Mouse (Mus musculus) testis, adult 2 months (tissue): ENCODE data around the gene Alg9. TPM values are rescaled to one million over a fixed set of nuclear protein-coding genes. Genes with fewer than 3 reads are reported as not detected.

Experiments
- H3K27ac ChIP-seq: fragments of 200-500 bp; 2 replicates; pipeline ENCODE4 v1.5.1; 2012; ENCODE audit warnings: low read depth, low read length; ENCODE audit not compliant: control insufficient read depth, insufficient read depth
- H3K27me3 ChIP-seq: fragments of 200-500 bp; 2 replicates; pipeline ENCODE4 v1.6.1; 2012; ENCODE audit warnings: mild to moderate bottlenecking, low read length, moderate library complexity; ENCODE audit not compliant: control insufficient read depth, insufficient read depth
- H3K36me3 ChIP-seq: fragments of 200-500 bp; 2 replicates; pipeline ENCODE4 v1.6.1; 2012; ENCODE audit warnings: mild to moderate bottlenecking, low read length; ENCODE audit not compliant: control insufficient read depth, insufficient read depth
- H3K4me1 ChIP-seq: fragments of 200-500 bp; 2 replicates; pipeline ENCODE4 v1.6.1; 2012; ENCODE audit warnings: low read length; ENCODE audit not compliant: control insufficient read depth, insufficient read depth
- H3K4me3 ChIP-seq: fragments of 200-500 bp; 2 replicates; pipeline ENCODE4 v1.5.1; 2012; ENCODE audit warnings: low read depth, mild to moderate bottlenecking, low read length, moderate library complexity, mixed read lengths; ENCODE audit not compliant: control insufficient read depth
- CTCF ChIP-seq: fragments of 200-500 bp; IDR thresholded peaks from 2 replicates; pipeline ENCODE4 v1.5.1; 2012; ENCODE audit warnings: low read depth, mild to moderate bottlenecking, inconsistent platforms, low read length, moderate library complexity; ENCODE audit not compliant: control insufficient read depth, insufficient read depth, insufficient replicate concordance
- POLR2A ChIP-seq: fragments of 200-500 bp; IDR thresholded peaks from 2 replicates; pipeline ENCODE4 v1.6.1; 2012; ENCODE audit warnings: low read depth, mild to moderate bottlenecking, inconsistent platforms, low read length, moderate library complexity; ENCODE audit not compliant: control insufficient read depth
- polyA plus RNA-seq: library from polyadenylated mRNA; depleted of rRNA; stranded (reverse); fragments of >200 nt; gene quantifications from 2 replicates; pipeline ENCODE4 v1.2.3, GENCODE M21; 2012

The Alg9 gene
- polyA plus RNA-seq, 1 experiment = 40.0 TPM

- Histone ChIP-seq H3K27me3 (no peaks in the 10 kb centered on the region), H3K36me3 (no peaks in the 10 kb centered on the region), H3K27ac (no peak overlapping the region), H3K4me3 (no peak overlapping the region), H3K4me1 (no peaks in the 10 kb centered on the region)
- TF ChIP-seq CTCF (no peak), POLR2A (no peak)
Observed at GRCm38 (mm10) chr9:50847606-50848368, 73.0 kb downstream of the Alg9 start.

DNA sequence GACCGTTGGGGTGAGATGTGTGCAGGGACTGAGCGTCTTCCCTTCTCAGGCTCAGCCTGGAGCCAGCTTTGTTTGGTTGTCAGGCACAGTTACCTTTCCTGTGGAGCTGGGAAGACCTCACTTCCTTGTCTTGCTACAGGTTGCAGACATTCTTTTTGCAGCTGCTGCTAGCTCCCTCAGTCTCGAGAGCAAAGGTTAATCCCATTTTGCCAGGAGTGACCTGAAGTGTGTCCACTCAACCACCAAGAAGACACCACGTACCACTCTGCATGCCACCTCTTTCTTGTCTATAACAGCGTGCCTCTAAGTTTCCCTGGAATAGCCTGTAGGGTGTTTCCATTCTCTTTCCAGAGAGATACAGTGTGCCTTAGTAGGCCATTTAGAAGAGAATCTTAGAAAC is 74.0 kb downstream of the Alg9 start:
- Histone ChIP-seq H3K36me3 (no peaks in the 10 kb centered on the region), H3K27ac (no peak overlapping the region), H3K4me3 (no peak overlapping the region), H3K4me1 (no peaks in the 10 kb centered on the region), H3K27me3 (no peaks in the 10 kb centered on the region)
- TF ChIP-seq POLR2A (no peak), CTCF (no peak)

DNA sequence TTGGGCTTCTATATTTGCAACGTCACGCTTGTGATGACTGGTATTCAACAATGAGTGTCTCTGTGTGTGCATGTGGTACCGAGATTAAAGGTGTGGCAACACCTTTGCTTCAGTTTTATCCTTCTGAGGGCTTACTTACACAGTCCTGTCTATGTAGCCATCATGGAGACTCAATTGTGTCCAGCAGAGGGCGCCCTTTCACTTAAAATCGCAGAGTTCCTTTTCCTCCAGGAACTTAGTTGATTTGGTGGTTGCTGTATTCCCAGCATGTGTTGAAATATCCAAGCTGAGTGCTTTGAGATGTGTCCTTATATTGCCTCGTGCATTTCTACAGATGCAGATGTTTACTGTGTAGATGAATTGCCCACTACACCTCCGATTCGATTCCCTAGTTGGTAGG is 74.4 kb downstream of the Alg9 start:
- TF ChIP-seq POLR2A (no peak), CTCF (no peak)
- Histone ChIP-seq H3K27ac (no peak overlapping the region), H3K4me1 (no peaks in the 10 kb centered on the region), H3K36me3 (no peaks in the 10 kb centered on the region), H3K4me3 (no peak overlapping the region), H3K27me3 (no peaks in the 10 kb centered on the region)

- Histone ChIP-seq H3K4me3 (no peak overlapping the region), H3K27ac (no peak overlapping the region), H3K4me1 (no peaks in the 10 kb centered on the region), H3K36me3 (no peaks in the 10 kb centered on the region), H3K27me3 (no peaks in the 10 kb centered on the region)
- no peak for TF ChIP-seq CTCF
- TF ChIP-seq POLR2A = no peak
Observed at GRCm38 (mm10) chr9:50849755-50850154, 74.9 kb downstream of the Alg9 start.

DNA sequence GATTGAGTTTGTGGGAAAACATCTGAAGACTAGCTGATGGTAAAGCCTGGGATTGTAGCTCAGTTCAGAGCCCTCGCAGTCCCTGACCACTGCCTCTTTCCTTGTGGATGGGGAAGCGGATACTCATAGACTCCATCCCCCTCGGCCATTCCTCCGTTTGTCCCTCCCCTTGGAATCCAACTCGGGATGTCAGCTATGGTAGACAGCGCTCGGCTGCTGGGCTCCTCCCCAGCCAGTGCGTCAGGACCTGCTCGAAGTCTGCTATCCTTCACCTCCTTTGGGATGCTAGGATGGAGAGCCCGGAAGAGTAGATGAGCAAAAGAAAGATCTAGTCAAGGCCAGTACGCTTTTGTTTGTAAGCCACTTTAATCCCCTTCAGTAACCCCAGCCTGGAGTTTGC is 75.5 kb downstream of the Alg9 start:
- Histone ChIP-seq H3K4me1 (no peaks in the 10 kb centered on the region), H3K27me3 (no peaks in the 10 kb centered on the region), H3K4me3 (no peak overlapping the region), H3K27ac (no peak overlapping the region), H3K36me3 (no peaks in the 10 kb centered on the region)
- TF ChIP-seq POLR2A = no peak
- TF ChIP-seq CTCF = no peak

- no peaks in the 10 kb centered on the region for H3K27me3 ChIP-seq
- no peak overlapping the region for H3K27ac ChIP-seq
- H3K4me1 ChIP-seq = no peaks in the 10 kb centered on the region
- no peak overlapping the region for H3K4me3 ChIP-seq
- no peaks in the 10 kb centered on the region for H3K36me3 ChIP-seq
- TF ChIP-seq CTCF (no peak), POLR2A (no peak)
Observed at GRCm38 (mm10) chr9:50850713-50851112, 75.9 kb downstream of the Alg9 start.

DNA sequence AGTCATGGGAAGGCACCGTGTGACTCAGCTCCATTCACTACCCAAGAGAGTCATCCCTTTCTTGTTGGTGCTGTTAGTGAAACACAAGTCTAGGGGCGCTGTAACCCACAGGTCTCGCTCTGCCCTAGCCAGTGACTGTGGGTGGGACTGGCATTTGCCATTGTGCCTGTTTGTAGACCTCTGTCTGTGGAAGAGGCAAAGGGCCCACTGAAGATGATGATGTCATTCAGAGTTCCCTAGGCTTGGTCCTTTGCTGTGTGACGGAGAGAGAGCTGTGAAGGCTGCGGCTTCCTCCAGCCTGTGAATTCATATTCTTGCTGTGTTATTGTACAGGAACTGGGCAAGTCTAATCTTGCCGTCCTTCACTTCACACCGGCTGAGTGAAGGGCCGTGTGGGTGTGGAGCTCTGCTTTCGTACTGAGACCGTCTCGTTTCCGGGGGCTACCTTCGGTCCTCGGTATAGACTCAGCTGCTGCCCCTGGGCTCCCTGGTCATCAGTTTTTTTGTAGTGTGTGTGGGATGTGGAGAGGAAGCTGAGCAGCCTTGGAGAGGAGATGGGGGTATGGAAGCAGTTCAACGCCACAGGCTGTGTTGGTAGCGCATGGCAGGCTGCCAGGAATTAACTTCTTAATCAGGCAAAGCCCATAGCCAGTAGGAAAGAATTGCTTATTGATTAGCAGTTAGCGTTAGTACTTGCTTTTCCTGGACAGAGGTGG is 78.0 kb downstream of the Alg9 start:
- Histone ChIP-seq H3K27ac (no peak overlapping the region), H3K27me3 (no peaks in the 10 kb centered on the region), H3K36me3 (no peaks in the 10 kb centered on the region), H3K4me3 (no peak overlapping the region), H3K4me1 (peaks cover 2% of the 10 kb centered on the region)
- no peak for TF ChIP-seq POLR2A
- TF ChIP-seq CTCF = no peak

DNA sequence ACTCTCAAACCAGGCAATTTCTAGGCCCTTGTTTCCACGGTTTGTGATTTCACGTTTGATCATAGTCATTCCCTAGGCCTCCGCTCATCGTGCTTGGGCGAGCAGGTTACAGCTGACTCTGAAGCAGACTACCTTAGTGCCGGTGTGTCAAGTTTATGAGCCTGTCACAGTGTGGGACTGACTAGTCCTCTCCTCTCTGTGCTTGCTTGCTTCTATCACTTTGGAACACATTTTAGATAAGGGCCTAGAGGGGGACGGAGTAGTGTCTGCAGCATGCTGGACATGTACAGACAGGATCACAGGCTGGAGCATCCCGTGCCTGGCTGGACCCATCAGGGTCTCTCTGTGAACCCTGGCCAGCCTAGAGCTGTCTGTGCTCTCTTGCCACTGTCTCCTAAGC is 79.6 kb downstream of the Alg9 start:
- Histone ChIP-seq H3K27me3 (no peaks in the 10 kb centered on the region), H3K4me3 (no peak overlapping the region), H3K4me1 (peaks cover 2% of the 10 kb centered on the region), H3K27ac (no peak overlapping the region), H3K36me3 (no peaks in the 10 kb centered on the region)
- TF ChIP-seq POLR2A = no peak
- TF ChIP-seq CTCF = no peak
